Mouse (Mus musculus): ENCODE results near the gene Ccdc107. TPM values are rescaled to one million over a fixed set of nuclear protein-coding genes. Genes with fewer than 3 reads are reported as not detected.

Gene Ccdc107
- polyA plus RNA-seq (2014; fragmentation: Illumina TruSeq; extraction: RNeasy Lipid Tissue Mini Kit (QIAGEN cat#74804); ENCODE audit: low replicate concordance) = 3.3 TPM

DNA sequence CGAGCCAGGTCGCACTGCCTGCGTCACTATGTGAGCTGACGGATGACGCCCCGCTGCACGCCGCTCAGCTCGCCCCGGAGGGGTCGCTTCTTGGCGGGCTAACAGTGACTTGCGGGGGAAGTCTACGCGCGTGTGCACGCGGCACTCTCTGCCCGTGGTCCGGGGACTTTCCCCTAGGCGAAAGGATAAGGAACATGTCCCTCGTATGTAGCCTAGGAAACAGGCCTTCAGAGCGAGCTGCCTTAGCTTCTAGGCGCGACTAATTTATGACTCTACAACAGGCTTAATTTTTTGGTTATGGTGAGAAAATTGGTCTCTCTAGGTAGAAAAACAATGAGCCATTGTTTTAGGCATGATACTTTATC lies at the start of gene Ccdc107:
TSS of gene Ccdc107 (plus strand) at position 80 of the 365 bp plus-strand sequence.

DNA sequence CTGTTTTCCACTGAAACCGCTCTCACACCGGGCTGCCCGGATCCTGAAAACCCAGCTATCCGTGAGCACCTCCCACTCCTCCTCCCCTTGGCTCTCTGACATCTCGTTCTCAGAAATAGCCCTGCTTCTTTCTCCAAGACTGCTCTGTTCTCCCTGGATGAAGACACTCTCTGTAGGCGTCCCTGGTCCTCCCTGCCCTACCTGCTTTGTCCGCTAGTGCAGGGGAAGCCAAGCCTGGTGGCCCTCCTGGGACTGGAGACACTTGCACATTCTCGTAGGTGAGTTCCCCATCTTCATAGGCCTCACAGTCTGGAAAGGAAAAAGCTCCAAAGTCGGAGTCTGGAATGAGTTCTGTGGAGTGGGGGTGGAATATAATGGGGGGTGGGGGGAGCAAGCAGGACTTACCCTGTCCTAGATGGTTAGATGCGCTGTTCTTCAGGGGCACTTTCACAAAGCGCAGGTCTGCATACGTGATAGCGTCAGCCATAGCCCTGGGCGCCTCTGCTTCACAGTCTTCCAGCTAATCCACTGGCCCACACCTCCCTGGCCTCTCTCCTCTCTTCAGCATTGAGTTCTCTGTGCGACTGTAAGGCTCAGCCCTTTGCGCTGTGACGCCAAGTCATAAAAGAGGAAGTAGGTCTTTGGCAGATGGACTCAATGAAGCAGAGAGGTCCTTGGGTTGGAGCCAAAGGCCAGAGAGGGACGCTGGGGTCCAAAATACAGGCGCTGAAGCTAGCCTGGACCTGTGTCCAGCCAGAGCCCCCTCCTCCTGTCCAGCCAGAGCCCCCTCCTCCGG lies 38.5 kb upstream of the Ccdc107 start, which contains the start of gene Cd72:
TSS of gene Cd72 (minus strand) at position 588 of the 796 bp plus-strand sequence.

DNA sequence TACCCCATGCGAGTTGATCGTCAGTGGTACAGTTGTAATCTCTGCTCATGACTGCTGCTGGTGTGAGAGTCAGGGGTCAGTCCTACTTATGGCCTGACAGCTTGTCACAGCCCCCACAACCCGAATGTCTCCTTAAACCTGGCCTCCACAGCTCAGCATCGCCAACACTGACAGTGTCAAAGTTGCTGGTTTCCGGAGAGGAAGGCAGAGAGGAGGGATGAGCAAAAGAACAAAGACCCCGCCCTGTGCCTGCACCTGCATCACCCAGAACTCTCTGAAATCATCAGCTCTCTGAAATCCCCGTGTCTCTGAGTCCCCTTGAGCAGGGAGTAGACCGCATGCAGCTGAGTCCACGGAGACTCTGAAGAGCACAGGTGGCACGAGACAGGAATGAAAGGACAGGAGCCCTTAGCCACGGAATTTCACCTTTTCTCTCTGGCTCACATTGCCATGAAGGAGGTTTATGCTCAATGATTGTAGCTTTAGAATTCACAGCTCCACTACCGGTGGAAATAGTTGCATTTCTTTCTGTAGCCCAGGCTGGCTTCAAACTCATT lies 9.1 kb upstream of the Ccdc107 start, which contains the start of gene Sit1:
TSS of gene Sit1 (minus strand) at position 200 of the 557 bp plus-strand sequence.

DNA sequence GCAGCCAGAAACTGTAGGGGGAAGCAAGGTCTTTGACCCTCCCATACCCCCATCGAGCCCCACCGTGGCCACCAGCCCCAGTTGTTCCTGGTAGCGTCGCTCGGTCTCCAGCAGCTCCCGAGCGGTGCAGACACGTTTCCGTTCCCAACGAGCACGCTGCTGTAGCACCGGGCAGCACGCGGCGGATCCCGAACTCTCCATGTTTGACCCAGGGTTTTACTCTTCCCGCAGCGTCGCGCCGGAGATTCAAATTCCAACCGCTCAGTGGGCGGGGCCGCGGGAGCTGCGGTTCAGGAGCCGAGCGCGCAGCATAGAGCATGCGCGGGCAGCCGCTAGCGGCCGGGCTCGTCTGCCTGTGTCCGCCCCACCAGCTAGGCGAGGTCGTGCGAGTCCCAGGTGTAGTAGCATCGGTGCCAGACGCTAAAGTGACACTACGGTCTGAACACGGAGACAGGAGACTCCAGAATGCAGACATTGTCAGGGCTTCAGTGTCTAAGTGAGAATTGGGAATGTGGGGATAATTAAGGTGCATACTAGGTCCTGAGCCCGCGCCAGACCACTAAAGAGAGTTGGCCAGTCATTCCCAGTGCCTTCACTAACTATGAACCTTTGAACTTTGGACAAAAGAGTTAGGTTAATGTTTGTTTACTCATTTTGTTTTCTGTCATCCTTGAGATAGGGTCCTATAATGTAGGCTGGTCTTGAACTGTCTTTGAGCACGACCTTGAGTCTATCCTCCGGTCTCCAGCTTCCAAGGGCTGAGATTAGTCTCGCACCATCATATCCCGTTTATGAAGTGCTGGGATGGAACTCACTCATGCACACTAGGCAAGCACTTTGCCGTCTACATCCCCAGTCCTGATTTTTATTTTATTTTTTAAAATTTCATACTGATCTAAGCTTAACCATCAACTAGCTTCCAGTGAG lies 7.0 kb downstream of the Ccdc107 start, which contains the start of gene Arhgef39:
TSS of gene Arhgef39 (minus strand) at position 289 of the 927 bp plus-strand sequence.

DNA sequence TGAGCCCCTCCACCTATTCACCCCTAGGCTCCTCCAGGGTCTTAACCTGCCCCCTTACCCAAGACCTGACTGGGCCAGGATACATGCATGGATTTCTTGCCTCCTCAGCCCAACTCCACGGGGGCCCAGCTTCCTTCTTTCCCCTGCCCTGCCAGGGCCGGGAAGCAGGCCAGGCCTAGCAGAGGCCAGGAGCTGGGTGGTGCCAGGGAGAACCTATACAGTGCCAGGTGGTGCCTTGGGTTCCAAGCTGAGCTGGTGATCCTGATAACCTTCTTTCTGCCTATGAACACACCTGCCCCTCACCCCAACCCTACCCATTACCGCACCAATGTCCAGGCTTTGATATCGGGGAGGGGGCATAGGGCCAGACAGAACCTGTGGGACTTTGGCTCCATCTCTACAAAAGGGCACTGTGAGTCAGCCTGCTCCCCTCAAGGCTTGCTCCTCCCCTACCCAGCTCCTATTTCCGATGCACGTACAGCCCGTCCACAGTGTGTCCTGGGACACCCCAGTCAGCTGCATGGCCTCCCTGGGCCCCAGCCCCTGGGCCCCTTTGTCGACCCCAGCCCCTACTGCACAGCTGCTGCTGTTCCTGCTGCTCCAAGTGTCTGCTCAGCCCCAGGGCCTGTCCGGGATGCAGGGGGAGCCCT lies 14.0 kb downstream of the Ccdc107 start, which contains the start of gene Car9:
TSS of gene Car9 (plus strand) at position 431 of the 650 bp plus-strand sequence.

Other genes with a start within 250 kb of the Ccdc107 start
- gene Atp8b5, start 225.7 kb upstream of the Ccdc107 start, polyA plus RNA-seq (2014; fragmentation: Illumina TruSeq; extraction: RNeasy Lipid Tissue Mini Kit (QIAGEN cat#74804); ENCODE audit: low replicate concordance) = 0.15 TPM
- not detected for gene Rusc2, start 110.9 kb upstream of the Ccdc107 start, polyA plus RNA-seq (2014; fragmentation: Illumina TruSeq; extraction: RNeasy Lipid Tissue Mini Kit (QIAGEN cat#74804); ENCODE audit: low replicate concordance)
- gene Fam166b, start 63.8 kb upstream of the Ccdc107 start, polyA plus RNA-seq (2014; fragmentation: Illumina TruSeq; extraction: RNeasy Lipid Tissue Mini Kit (QIAGEN cat#74804); ENCODE audit: low replicate concordance) = not detected
- 0.45 TPM for gene Tesk1, start 51.0 kb upstream of the Ccdc107 start, polyA plus RNA-seq (2014; fragmentation: Illumina TruSeq; extraction: RNeasy Lipid Tissue Mini Kit (QIAGEN cat#74804); ENCODE audit: low replicate concordance)
- gene Cd72, start 38.3 kb upstream of the Ccdc107 start, polyA plus RNA-seq (2014; fragmentation: Illumina TruSeq; extraction: RNeasy Lipid Tissue Mini Kit (QIAGEN cat#74804); ENCODE audit: low replicate concordance) = 6.6 TPM
- gene Sit1, start 9.2 kb upstream of the Ccdc107 start, polyA plus RNA-seq (2014; fragmentation: Illumina TruSeq; extraction: RNeasy Lipid Tissue Mini Kit (QIAGEN cat#74804); ENCODE audit: low replicate concordance) = not detected
- 14.2 TPM for gene Arhgef39, start 6.8 kb downstream of the Ccdc107 start, polyA plus RNA-seq (2014; fragmentation: Illumina TruSeq; extraction: RNeasy Lipid Tissue Mini Kit (QIAGEN cat#74804); ENCODE audit: low replicate concordance)
- 31.9 TPM for gene Car9, start 14.1 kb downstream of the Ccdc107 start, polyA plus RNA-seq (2014; fragmentation: Illumina TruSeq; extraction: RNeasy Lipid Tissue Mini Kit (QIAGEN cat#74804); ENCODE audit: low replicate concordance)
- gene Tpm2, start 30.9 kb downstream of the Ccdc107 start, polyA plus RNA-seq (2014; fragmentation: Illumina TruSeq; extraction: RNeasy Lipid Tissue Mini Kit (QIAGEN cat#74804); ENCODE audit: low replicate concordance) = 19.6 TPM
- 6.1 TPM for gene Creb3, start 69.4 kb downstream of the Ccdc107 start, polyA plus RNA-seq (2014; fragmentation: Illumina TruSeq; extraction: RNeasy Lipid Tissue Mini Kit (QIAGEN cat#74804); ENCODE audit: low replicate concordance)
- 35.0 TPM for gene Tln1, start 69.8 kb downstream of the Ccdc107 start, polyA plus RNA-seq (2014; fragmentation: Illumina TruSeq; extraction: RNeasy Lipid Tissue Mini Kit (QIAGEN cat#74804); ENCODE audit: low replicate concordance)
- 2.7 TPM for gene Rgp1, start 85.8 kb downstream of the Ccdc107 start, polyA plus RNA-seq (2014; fragmentation: Illumina TruSeq; extraction: RNeasy Lipid Tissue Mini Kit (QIAGEN cat#74804); ENCODE audit: low replicate concordance)
- gene Gba2, start 86.0 kb downstream of the Ccdc107 start, polyA plus RNA-seq (2014; fragmentation: Illumina TruSeq; extraction: RNeasy Lipid Tissue Mini Kit (QIAGEN cat#74804); ENCODE audit: low replicate concordance) = 0.41 TPM
- not detected for gene Msmp, start 91.6 kb downstream of the Ccdc107 start, polyA plus RNA-seq (2014; fragmentation: Illumina TruSeq; extraction: RNeasy Lipid Tissue Mini Kit (QIAGEN cat#74804); ENCODE audit: low replicate concordance)
- 1.0 TPM for gene Npr2, start 139.0 kb downstream of the Ccdc107 start, polyA plus RNA-seq (2014; fragmentation: Illumina TruSeq; extraction: RNeasy Lipid Tissue Mini Kit (QIAGEN cat#74804); ENCODE audit: low replicate concordance)
- not detected for gene Spag8, start 160.7 kb downstream of the Ccdc107 start, polyA plus RNA-seq (2014; fragmentation: Illumina TruSeq; extraction: RNeasy Lipid Tissue Mini Kit (QIAGEN cat#74804); ENCODE audit: low replicate concordance)
- gene Hint2, start 163.6 kb downstream of the Ccdc107 start, polyA plus RNA-seq (2014; fragmentation: Illumina TruSeq; extraction: RNeasy Lipid Tissue Mini Kit (QIAGEN cat#74804); ENCODE audit: low replicate concordance) = 3.7 TPM
- 0.52 TPM for gene Tmem8b, start 176.1 kb downstream of the Ccdc107 start, polyA plus RNA-seq (2014; fragmentation: Illumina TruSeq; extraction: RNeasy Lipid Tissue Mini Kit (QIAGEN cat#74804); ENCODE audit: low replicate concordance)
- gene Fam221b, start 176.2 kb downstream of the Ccdc107 start, polyA plus RNA-seq (2014; fragmentation: Illumina TruSeq; extraction: RNeasy Lipid Tissue Mini Kit (QIAGEN cat#74804); ENCODE audit: low replicate concordance) = not detected
- not detected for gene Olfr70, start 207.9 kb downstream of the Ccdc107 start, polyA plus RNA-seq (2014; fragmentation: Illumina TruSeq; extraction: RNeasy Lipid Tissue Mini Kit (QIAGEN cat#74804); ENCODE audit: low replicate concordance)
- not detected for gene Olfr71, start 217.4 kb downstream of the Ccdc107 start, polyA plus RNA-seq (2014; fragmentation: Illumina TruSeq; extraction: RNeasy Lipid Tissue Mini Kit (QIAGEN cat#74804); ENCODE audit: low replicate concordance)
- not detected for gene Hrct1, start 234.3 kb downstream of the Ccdc107 start, polyA plus RNA-seq (2014; fragmentation: Illumina TruSeq; extraction: RNeasy Lipid Tissue Mini Kit (QIAGEN cat#74804); ENCODE audit: low replicate concordance)
- gene Spaar, start 237.1 kb downstream of the Ccdc107 start, polyA plus RNA-seq (2014; fragmentation: Illumina TruSeq; extraction: RNeasy Lipid Tissue Mini Kit (QIAGEN cat#74804); ENCODE audit: low replicate concordance) = 0.93 TPM